Mouse (Mus musculus) liver, adult 2 months (tissue): ENCODE measurements around the gene Cox8b. TPM values are rescaled to one million over a fixed set of nuclear protein-coding genes. Genes with fewer than 3 reads are reported as not detected.
A peak's percentile ranks its signal among the peaks of the same experiment; 100 is the strongest.

Experiments used
- DNase-seq: peaks from one replicate; pipeline ENCODE4 v3.0.0-alpha.2; 2011; ENCODE audit warnings: low read depth, low spot score; ENCODE audit errors: extremely low read depth
- H3K27ac ChIP-seq: fragments of 200-500 bp; replicated peaks from 2 replicates; pipeline ENCODE4 v1.5.1; 2012; ENCODE audit warnings: low read depth, mild to moderate bottlenecking, control low read depth, inconsistent platforms, low read length; ENCODE audit not compliant: insufficient read depth
- H3K27me3 ChIP-seq: fragments of 200-500 bp; 2 replicates; pipeline ENCODE4 v1.6.1; 2012; ENCODE audit warnings: mild to moderate bottlenecking, moderate library complexity, low read length, inconsistent platforms; ENCODE audit not compliant: control insufficient read depth, insufficient read depth
- H3K36me3 ChIP-seq: fragments of 200-500 bp; 2 replicates; pipeline ENCODE4 v1.6.1; 2012; ENCODE audit warnings: low read length, inconsistent platforms; ENCODE audit not compliant: control insufficient read depth, insufficient read depth
- H3K4me1 ChIP-seq: fragments of 200-500 bp; 2 replicates; pipeline ENCODE4 v1.6.1; 2011; ENCODE audit warnings: low read length; ENCODE audit not compliant: control insufficient read depth, insufficient read depth
- H3K4me3 ChIP-seq: fragments of 200-500 bp; 2 replicates; pipeline ENCODE4 v1.5.1; 2011; ENCODE audit warnings: low read depth, mild to moderate bottlenecking, control low read depth, low read length, moderate library complexity; ENCODE audit not compliant: insufficient read depth
- H3K79me2 ChIP-seq: fragments of 200-500 bp; 2 replicates; pipeline ENCODE4 v1.6.1; 2012; ENCODE audit warnings: inconsistent platforms, mild to moderate bottlenecking, low read length, moderate library complexity; ENCODE audit not compliant: control insufficient read depth, insufficient read depth
- H3K9ac ChIP-seq: fragments of 200-500 bp; 2 replicates; pipeline ENCODE4 v1.6.1; 2012; ENCODE audit warnings: low read depth, mild to moderate bottlenecking, control low read depth, inconsistent platforms, low read length
- CTCF ChIP-seq: fragments of 200-500 bp; IDR thresholded peaks from 2 replicates; pipeline ENCODE4 v1.5.1; 2011; ENCODE audit warnings: low read depth, low read length, control low read depth
- POLR2A ChIP-seq: fragments of 200-500 bp; IDR thresholded peaks from 2 replicates; pipeline ENCODE4 v1.6.1; 2011; ENCODE audit warnings: low read length, control low read depth; ENCODE audit not compliant: insufficient read depth; ENCODE audit errors: extremely low read depth
- WGBS: fragments of 180-500 bp; shearing (Covaris S2); methylation state at CpG from one replicate; pipeline ENCODE4 v1.1.7; 2018; 5-methylcytosine and 5-hydroxymethylcytosine counted together
- polyA plus RNA-seq: library from polyadenylated mRNA; depleted of rRNA; stranded (reverse); fragments of >200 nt; gene quantifications from 2 replicates; pipeline ENCODE4 v1.2.3, GENCODE M21; 2012
- total RNA-seq: library from RNA; depleted of rRNA; stranded (reverse); fragments of >200 nt; gene quantifications from 2 replicates; pipeline ENCODE4 v1.2.3, GENCODE M21; 2014

Gene Cox8b
- total and polyA plus RNA-seq, 2 experiments: 0.55 TPM; not detected in 1

- no peaks in the 10 kb centered on the region for H3K27me3 ChIP-seq
- TF ChIP-seq POLR2A: 0 out of 2 replicates have a peak, but pooled peaks have one; percentile 20
- TF ChIP-seq CTCF: peak; percentile 31
- DNase-seq: peak; percentile 94
- peak overlapping the region; percentile 39; the same call in 1 of the 2 replicates for H3K27ac ChIP-seq
- WGBS: 10% methylated on average over 49 of the region's 49 CpGs
- H3K36me3 ChIP-seq: peaks cover 26% of the 10 kb centered on the region; the same call in 1 of the 2 replicates
- no peaks in the 10 kb centered on the region for H3K79me2 ChIP-seq
- no peak overlapping the region for H3K9ac ChIP-seq
- peaks cover 27% of the 10 kb centered on the region for H3K4me1 ChIP-seq
- H3K4me3 ChIP-seq: peak overlapping the region; percentile 3; the same call in 1 of the 2 replicates
Observed at GRCm38 (mm10) chr7:140922398-140923069, 22.3 kb upstream of the Cox8b start.

- TF ChIP-seq POLR2A: no peak
- TF ChIP-seq CTCF: no peak
Observed at GRCm38 (mm10) chr7:140921225-140921975, 21.2 kb upstream of the Cox8b start.

GRCm38 (mm10) chr7:140920418-140921029, 20.3 kb upstream of the Cox8b start, which contains the start of gene Nlrp6:
Gene Nlrp6, plus strand, starts transcription at chr7:140920902.
- WGBS: 87% methylated on average over 8 of the region's 8 CpGs
- no peak for TF ChIP-seq POLR2A
- TF ChIP-seq CTCF: no peak

More at GRCm38 (mm10) chr7:140921225-140921975, 21.2 kb upstream of the Cox8b start:
- no peak overlapping the region for H3K9ac ChIP-seq
- H3K27ac ChIP-seq: no peak overlapping the region
- no peak for DNase-seq
- peaks cover 30% of the 10 kb centered on the region; the same call in 1 of the 2 replicates for H3K36me3 ChIP-seq
- peaks cover 20% of the 10 kb centered on the region for H3K4me1 ChIP-seq
- H3K27me3 ChIP-seq: no peaks in the 10 kb centered on the region
- 68% methylated on average over 22 of the region's 22 CpGs for WGBS
- no peak overlapping the region for H3K4me3 ChIP-seq
- H3K79me2 ChIP-seq: no peaks in the 10 kb centered on the region

GRCm38 (mm10) chr7:140919911-140920310, 19.7 kb upstream of the Cox8b start:
- WGBS: 74% methylated on average over 4 of the region's 4 CpGs

More at GRCm38 (mm10) chr7:140920418-140921029, 20.3 kb upstream of the Cox8b start, which contains the start of gene Nlrp6:
- no peak for DNase-seq
- Histone ChIP-seq H3K27me3 (no peaks in the 10 kb centered on the region), H3K79me2 (no peaks in the 10 kb centered on the region), H3K9ac (no peak within 1 kb of the TSS), H3K4me1 (peaks cover 18% of the 10 kb centered on the region), H3K36me3 (peaks cover 26% of the 10 kb centered on the region; the same call in 1 of the 2 replicates), H3K27ac (no peak within 1 kb of the TSS), H3K4me3 (no peak within 1 kb of the TSS)

GRCm38 (mm10) chr7:140914031-140914690, 13.9 kb upstream of the Cox8b start:
- no peaks in the 10 kb centered on the region for H3K27me3 ChIP-seq
- peaks cover 11% of the 10 kb centered on the region; the same call in 1 of the 2 replicates for H3K36me3 ChIP-seq
- DNase-seq: peak; percentile 95
- H3K79me2 ChIP-seq: no peaks in the 10 kb centered on the region; the same call in 1 of the 2 replicates
- 28% methylated on average over 8 of the region's 8 CpGs for WGBS
- H3K27ac ChIP-seq: peak overlapping the region; percentile 95
- H3K4me1 ChIP-seq: peaks cover 39% of the 10 kb centered on the region
- H3K9ac ChIP-seq: no peak overlapping the region
- no peak overlapping the region for H3K4me3 ChIP-seq
- TF ChIP-seq POLR2A: no peak
- no peak for TF ChIP-seq CTCF

More at GRCm38 (mm10) chr7:140919911-140920310, 19.7 kb upstream of the Cox8b start:
- Histone ChIP-seq H3K36me3 (peaks cover 23% of the 10 kb centered on the region; the same call in 1 of the 2 replicates), H3K9ac (no peak overlapping the region), H3K27ac (no peak overlapping the region), H3K79me2 (no peaks in the 10 kb centered on the region), H3K4me3 (no peak overlapping the region), H3K27me3 (no peaks in the 10 kb centered on the region), H3K4me1 (peaks cover 21% of the 10 kb centered on the region)
- no peak for DNase-seq
- TF ChIP-seq POLR2A (no peak), CTCF (no peak)
